Mouse (Mus musculus): ENCODE measurements around the gene Atp9a.

DNA sequence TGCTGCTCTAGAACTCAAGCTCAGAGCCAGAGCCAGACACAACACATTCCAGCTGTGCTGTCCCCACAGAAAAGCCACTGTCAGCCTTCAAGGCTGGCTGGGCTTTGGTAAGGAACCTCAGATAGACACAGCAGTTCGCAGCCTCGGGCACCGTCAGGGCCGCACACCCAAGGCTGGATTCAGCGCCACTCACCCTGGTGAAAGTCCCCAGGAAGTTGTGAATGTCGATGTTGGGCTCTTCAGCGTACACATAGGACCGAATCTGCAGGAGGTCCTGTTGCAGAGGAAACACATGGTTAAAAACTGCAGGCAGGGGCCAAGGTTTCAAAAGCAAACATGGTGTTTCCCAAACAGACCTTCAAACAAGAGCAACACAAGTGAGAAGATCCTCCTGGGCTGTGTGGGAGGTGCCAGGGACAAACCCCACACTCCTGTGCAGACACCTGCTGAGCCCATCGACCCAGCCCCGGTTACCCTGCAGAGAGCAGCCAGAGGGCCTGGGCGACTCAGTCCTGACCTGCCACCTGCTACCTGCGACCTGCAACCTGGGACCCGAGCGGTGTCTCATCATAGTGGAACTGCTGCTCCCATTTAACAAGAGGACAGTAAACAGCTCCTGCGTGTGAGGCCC, 58.6 kb downstream of the Atp9a start:
- TF ChIP-seq CTCF (IDR thresholded peaks at IDR 0.05; ENCODE audit: low read depth) (no peak), EP300 (IDR thresholded peaks at IDR 0.05; ENCODE audit: low read depth) (no peak)

All from liver, embryonic 14.5 days (tissue).